Mouse (Mus musculus): ENCODE data around the gene Dhodh. TPM values are rescaled to one million over a fixed set of nuclear protein-coding genes. Genes with fewer than 3 reads are reported as not detected.

The Dhodh gene
- 18.9 to 28.1 TPM (median 23.8 TPM) in 4 replicates for total RNA-seq (2023)

DNA sequence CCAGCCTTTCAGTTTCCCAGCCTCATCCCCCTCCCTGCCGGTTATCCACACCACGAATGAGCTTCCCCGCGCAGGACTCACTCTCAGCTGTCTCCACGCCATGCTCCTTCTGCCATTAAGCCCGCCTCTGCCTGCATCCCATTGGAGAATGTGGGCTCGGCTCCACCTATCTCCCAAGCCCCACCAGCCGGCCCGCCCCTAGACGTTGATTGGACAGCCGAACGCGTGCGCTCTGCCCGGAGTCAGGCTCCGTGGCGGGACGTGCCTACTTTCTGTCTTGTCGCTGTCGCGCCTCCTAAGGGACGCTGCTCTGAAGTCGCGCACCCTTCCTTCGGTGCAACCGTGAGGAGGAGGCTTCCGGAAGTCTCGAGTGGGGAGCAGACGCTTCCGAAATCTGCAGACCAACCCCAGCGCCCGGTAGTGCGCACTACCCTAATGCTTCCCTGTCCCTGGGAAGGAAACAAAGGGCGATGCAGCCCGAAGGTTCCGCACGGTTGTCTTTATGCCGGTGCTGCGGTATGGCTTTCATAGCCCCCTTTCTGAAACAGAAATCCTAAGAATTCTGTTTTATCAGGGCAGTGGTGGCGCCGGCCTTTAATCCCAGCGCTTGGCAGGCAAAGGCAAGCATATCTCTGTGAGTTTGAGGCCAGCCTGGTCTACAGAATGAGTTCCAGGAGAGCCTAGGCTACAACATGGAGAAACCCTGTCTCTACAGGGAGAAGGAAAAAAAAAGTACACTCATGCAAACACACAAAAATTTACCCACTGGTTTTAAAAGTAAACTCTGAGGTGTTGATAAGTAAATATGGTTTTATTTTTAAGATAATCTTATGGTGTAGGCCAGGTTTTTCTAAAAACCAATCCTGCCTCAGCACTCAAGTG lies at the start of gene Dhodh:
TSS of gene Dhodh (minus strand) at position 403 of the 882 bp plus-strand sequence.

GRCm38 (mm10) chr8:109614243-109615210 lies 6.1 kb upstream of the Dhodh start, which contains the start of gene Pkd1l3:
Gene Pkd1l3 (plus strand): TSS chr8:109614517.

GRCm38 (mm10) chr8:109578900-109579301 lies 29.6 kb downstream of the Dhodh start, which contains the start of gene Hp:
Gene Hp (minus strand): TSS chr8:109579172.

DNA sequence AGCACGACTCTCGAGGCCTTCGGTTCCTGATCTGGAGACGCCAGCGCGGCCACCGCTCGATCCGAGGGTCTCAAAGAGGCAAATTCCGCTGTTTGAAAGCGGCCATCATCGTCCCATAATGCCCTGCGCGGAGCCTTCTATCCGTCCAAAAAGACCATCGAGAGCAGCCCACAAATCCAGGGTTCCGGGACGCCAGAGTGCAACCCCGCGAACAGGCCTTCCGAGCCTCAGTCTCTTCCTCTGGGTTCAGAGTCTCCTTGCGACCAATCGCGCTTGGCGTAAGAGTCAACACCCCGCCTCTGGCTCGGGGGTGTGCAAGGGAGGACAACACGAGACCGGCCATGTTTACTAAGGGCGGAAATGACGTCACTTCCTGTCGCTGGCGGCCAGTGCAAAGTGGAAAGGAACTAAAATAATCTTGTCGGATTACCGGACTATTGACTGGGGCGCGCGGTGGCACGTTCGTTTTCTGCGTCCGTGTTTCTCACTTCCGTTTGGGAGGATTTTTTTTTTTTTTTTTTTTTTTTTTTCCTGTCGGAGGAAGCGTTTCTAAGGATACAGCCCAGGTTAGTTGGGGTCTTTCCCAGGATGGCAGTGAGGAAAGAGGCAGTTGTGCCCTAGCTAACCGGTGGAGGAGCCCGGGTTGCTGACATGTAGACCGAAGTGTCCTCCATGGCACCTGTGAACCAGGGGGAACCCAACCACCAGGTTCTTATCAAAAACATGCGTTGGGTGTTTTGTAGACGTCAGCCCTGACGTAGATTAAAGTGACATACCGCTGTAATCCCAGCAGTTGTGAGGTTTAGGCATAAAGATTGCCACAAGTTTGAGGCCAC lies 42.8 kb downstream of the Dhodh start, which contains the start of the genes Dhx38 and Txnl4b:
TSS of gene Dhx38 (minus strand) at position 364 of the 836 bp plus-strand sequence.
TSS of gene Txnl4b (plus strand) at position 395 of the 836 bp plus-strand sequence.

Other genes starting within 250 kb of the Dhodh start
- not detected in 4 replicates for gene Pmfbp1, start 114.6 kb downstream of the Dhodh start, total RNA-seq (2023)
- gene Dhx38, start 42.8 kb downstream of the Dhodh start, total RNA-seq (2023), result 81.0 to 87.6 TPM (median 84.8 TPM) in 4 replicates
- gene Txnl4b, start 42.8 kb downstream of the Dhodh start, total RNA-seq (2023), result 4.4 to 6.8 TPM (median 5.5 TPM) in 4 replicates
- not detected in 4 replicates for gene Hp, start 29.5 kb downstream of the Dhodh start, total RNA-seq (2023)
- gene Pkd1l3, start 5.8 kb upstream of the Dhodh start, total RNA-seq (2023), result 1.2 to 2.2 TPM (median 1.3 TPM) in 4 replicates
- gene Ist1, start 84.6 kb upstream of the Dhodh start, total RNA-seq (2023), result 105 to 121 TPM (median 114 TPM) in 4 replicates
- 25.1 to 27.9 TPM (median 26.7 TPM) in 4 replicates for gene Zfp821, start 96.9 kb upstream of the Dhodh start, total RNA-seq (2023)
- gene Atxn1l, start 129.1 kb upstream of the Dhodh start, total RNA-seq (2023), result 34.7 to 38.9 TPM (median 37.9 TPM) in 4 replicates
- gene Ap1g1, start 169.9 kb upstream of the Dhodh start, total RNA-seq (2023), result 83.4 to 104 TPM (median 92.7 TPM) in 4 replicates